Mouse (Mus musculus) heart, adult 10 weeks (tissue): ENCODE data around the gene Gm27021. TPM values are rescaled to one million over a fixed set of nuclear protein-coding genes. Genes with fewer than 3 reads are reported as not detected.

Source experiments
- polyA plus RNA-seq: library from polyadenylated mRNA; stranded (reverse); fragments of 350-450 nt; fragmentation: Illumina TruSeq; extraction: RNeasy Lipid Tissue Mini Kit (QIAGEN cat#74804); gene quantifications from one replicate; pipeline ENCODE4 v1.2.3, GENCODE M21; 2014; ENCODE audit warnings: low read depth, low replicate concordance

Gm27021 gene
- polyA plus RNA-seq = not detected

GRCm38 (mm10) chr8:120667561-120668373 is at the start of gene Gm27021, which contains the start of gene Cox4i1:
Gene Gm27021, minus strand, starts transcription at chr8:120668079.
Gene Cox4i1, plus strand, starts transcription at chr8:120668222.

GRCm38 (mm10) chr8:120668374-120668905 is 561 bp upstream of the Gm27021 start, which contains the start of gene Emc8:
Gene Emc8, minus strand, starts transcription at chr8:120668573.

GRCm38 (mm10) chr8:120647532-120647931 is 20.3 kb downstream of the Gm27021 start, which contains the start of gene 1190005I06Rik:
Gene 1190005I06Rik, minus strand, starts transcription at chr8:120647632.

GRCm38 (mm10) chr8:120588908-120589771 is 78.7 kb downstream of the Gm27021 start, which contains the start of gene Gins2:
Gene Gins2, minus strand, starts transcription at chr8:120589304.

Other genes with a start within 250 kb of the Gm27021 start
- 0.39 TPM for gene Gins2, start 78.8 kb downstream of the Gm27021 start, polyA plus RNA-seq
- 5.8 TPM for gene 1190005I06Rik, start 20.4 kb downstream of the Gm27021 start, polyA plus RNA-seq
- 3,955 TPM for gene Cox4i1, start 143 bp upstream of the Gm27021 start, polyA plus RNA-seq
- gene Emc8, start 494 bp upstream of the Gm27021 start, polyA plus RNA-seq = 22.8 TPM
- 3.6 TPM for gene Irf8, start 68.3 kb upstream of the Gm27021 start, polyA plus RNA-seq